Mouse (Mus musculus): ENCODE measurements at regions not wholly inside any gene's neighbourhood (a gene's known extent, or its start where the extent isn't known, plus 50 kb on each side); places are given as distances from the start of the nearest gene placed in this dataset.
A peak's percentile ranks its signal among the peaks of the same experiment; 100 is the strongest.

GRCm38 (mm10) chr2:94590494-94590893 lies 152.6 kb upstream of the Api5 start:
- peak; percentile 40 for DNase-seq (ENCODE audit: low read depth, low spot score)
- no peaks in the 10 kb centered on the region for H3K36me3 ChIP-seq (ENCODE audit: control insufficient read depth, insufficient read depth, low read length, poor library complexity, severe bottlenecking)
- H3K9me3 ChIP-seq (ENCODE audit: control insufficient read depth, insufficient read depth, low read depth, low read length) = no peaks in the 10 kb centered on the region
- H3K4me3 ChIP-seq (ENCODE audit: insufficient read depth in 1 of 2, low read depth in 1 of 2, low read length in 2 of 2, poor library complexity in 1 of 2, severe bottlenecking in 1 of 2) = no peak overlapping the region
- in situ Hi-C loops (cut with MboI; ENCODE audit: low sequenced_read_pairs in 2 of 2, unreplicated experiment in 2 of 2) = no loop called here
- H3K4me1 ChIP-seq (ENCODE audit: control insufficient read depth in 2 of 2, insufficient read depth in 2 of 2, low read length in 2 of 2, poor library complexity in 1 of 2) = no peaks in the 10 kb centered on the region; a peak in 1 of 4 replicates
- TF ChIP-seq CHD2 (IDR thresholded peaks at IDR 0.05; ENCODE audit: low read depth, low read length) (no peak), MAFK (IDR thresholded peaks at IDR 0.05; ENCODE audit: insufficient read depth, low read depth, low read length) (no peak), HCFC1 (IDR thresholded peaks at IDR 0.05; ENCODE audit: borderline replicate concordance, insufficient read depth, low read length) (no peak), ZC3H11A (IDR thresholded peaks at IDR 0.05; ENCODE audit: borderline replicate concordance, low read depth, low read length) (no peak), ZNF384 (IDR thresholded peaks at IDR 0.05; ENCODE audit: low read depth, low read length) (no peak)
- H3K9ac ChIP-seq (ENCODE audit: insufficient read depth, low read depth, low read length, poor library complexity, severe bottlenecking) = no peak overlapping the region
- H3K27ac ChIP-seq (ENCODE audit: insufficient read depth, low read depth, low read length, poor library complexity, severe bottlenecking) = no peak overlapping the region

GRCm38 (mm10) chr2:94587255-94587654 lies 149.3 kb upstream of the Api5 start:
- no peak for DNase-seq (ENCODE audit: low read depth, low spot score)
- Histone ChIP-seq H3K9ac (ENCODE audit: insufficient read depth, low read depth, low read length, poor library complexity, severe bottlenecking) (no peak overlapping the region), H3K36me3 (ENCODE audit: control insufficient read depth, insufficient read depth, low read length, poor library complexity, severe bottlenecking) (no peaks in the 10 kb centered on the region), H3K9me3 (ENCODE audit: control insufficient read depth, insufficient read depth, low read depth, low read length) (no peaks in the 10 kb centered on the region), H3K4me3 (ENCODE audit: insufficient read depth in 1 of 2, low read depth in 1 of 2, low read length in 2 of 2, poor library complexity in 1 of 2, severe bottlenecking in 1 of 2) (no peak overlapping the region), H3K4me1 (ENCODE audit: control insufficient read depth in 2 of 2, insufficient read depth in 2 of 2, low read length in 2 of 2, poor library complexity in 1 of 2) (no peaks in the 10 kb centered on the region; a peak in 1 of 4 replicates), H3K27ac (ENCODE audit: insufficient read depth, low read depth, low read length, poor library complexity, severe bottlenecking) (no peak overlapping the region)
- in situ Hi-C loops (cut with MboI; ENCODE audit: low sequenced_read_pairs in 2 of 2, unreplicated experiment in 2 of 2) = no loop called here
- TF ChIP-seq ZC3H11A (IDR thresholded peaks at IDR 0.05; ENCODE audit: borderline replicate concordance, low read depth, low read length) (no peak), HCFC1 (IDR thresholded peaks at IDR 0.05; ENCODE audit: borderline replicate concordance, insufficient read depth, low read length) (no peak), ZNF384 (IDR thresholded peaks at IDR 0.05; ENCODE audit: low read depth, low read length) (no peak), CHD2 (IDR thresholded peaks at IDR 0.05; ENCODE audit: low read depth, low read length) (no peak), MAFK (IDR thresholded peaks at IDR 0.05; ENCODE audit: insufficient read depth, low read depth, low read length) (no peak)

DNA sequence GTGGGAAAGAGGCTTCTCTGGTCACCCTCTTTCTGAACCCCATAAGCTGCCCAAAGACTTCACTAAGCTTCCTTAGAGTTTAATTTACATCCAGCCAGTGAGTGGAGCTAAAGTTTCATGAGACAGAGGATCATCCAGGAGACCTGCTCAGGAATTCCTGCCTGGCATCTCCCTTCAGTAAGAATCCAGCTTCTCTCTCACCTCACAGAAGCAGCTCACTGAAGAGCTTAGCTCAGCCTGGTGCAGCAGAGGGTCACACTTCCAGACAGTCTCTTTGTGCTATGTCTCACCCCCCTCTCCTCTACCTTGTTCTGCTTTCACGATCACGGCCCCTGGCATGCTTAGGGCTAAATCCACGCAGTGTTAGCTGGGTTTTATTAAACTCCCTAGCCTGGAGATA lies 133.7 kb upstream of the Api5 start:
- H3K27ac ChIP-seq (ENCODE audit: insufficient read depth, low read depth, low read length, poor library complexity, severe bottlenecking) = no peak overlapping the region
- H3K9me3 ChIP-seq (ENCODE audit: control insufficient read depth, insufficient read depth, low read depth, low read length) = no peaks in the 10 kb centered on the region
- in situ Hi-C loops (cut with MboI; ENCODE audit: low sequenced_read_pairs in 2 of 2, unreplicated experiment in 2 of 2) = no loop called here
- H3K36me3 ChIP-seq (ENCODE audit: control insufficient read depth, insufficient read depth, low read length, poor library complexity, severe bottlenecking) = no peaks in the 10 kb centered on the region
- H3K9ac ChIP-seq (ENCODE audit: insufficient read depth, low read depth, low read length, poor library complexity, severe bottlenecking) = no peak overlapping the region
- no peaks in the 10 kb centered on the region for H3K4me1 ChIP-seq (ENCODE audit: control insufficient read depth in 2 of 2, insufficient read depth in 2 of 2, low read length in 2 of 2, poor library complexity in 1 of 2)
- DNase-seq (ENCODE audit: low read depth, low spot score) = no peak
- H3K4me3 ChIP-seq (ENCODE audit: insufficient read depth in 1 of 2, low read depth in 1 of 2, low read length in 2 of 2, poor library complexity in 1 of 2, severe bottlenecking in 1 of 2) = no peak overlapping the region
- TF ChIP-seq ZNF384 (IDR thresholded peaks at IDR 0.05; ENCODE audit: low read depth, low read length) = no peak
- TF ChIP-seq CHD2 (IDR thresholded peaks at IDR 0.05; ENCODE audit: low read depth, low read length) = no peak
- no peak for TF ChIP-seq HCFC1 (IDR thresholded peaks at IDR 0.05; ENCODE audit: borderline replicate concordance, insufficient read depth, low read length)
- no peak for TF ChIP-seq ZC3H11A (IDR thresholded peaks at IDR 0.05; ENCODE audit: borderline replicate concordance, low read depth, low read length)
- no peak for TF ChIP-seq MAFK (IDR thresholded peaks at IDR 0.05; ENCODE audit: insufficient read depth, low read depth, low read length)

DNA sequence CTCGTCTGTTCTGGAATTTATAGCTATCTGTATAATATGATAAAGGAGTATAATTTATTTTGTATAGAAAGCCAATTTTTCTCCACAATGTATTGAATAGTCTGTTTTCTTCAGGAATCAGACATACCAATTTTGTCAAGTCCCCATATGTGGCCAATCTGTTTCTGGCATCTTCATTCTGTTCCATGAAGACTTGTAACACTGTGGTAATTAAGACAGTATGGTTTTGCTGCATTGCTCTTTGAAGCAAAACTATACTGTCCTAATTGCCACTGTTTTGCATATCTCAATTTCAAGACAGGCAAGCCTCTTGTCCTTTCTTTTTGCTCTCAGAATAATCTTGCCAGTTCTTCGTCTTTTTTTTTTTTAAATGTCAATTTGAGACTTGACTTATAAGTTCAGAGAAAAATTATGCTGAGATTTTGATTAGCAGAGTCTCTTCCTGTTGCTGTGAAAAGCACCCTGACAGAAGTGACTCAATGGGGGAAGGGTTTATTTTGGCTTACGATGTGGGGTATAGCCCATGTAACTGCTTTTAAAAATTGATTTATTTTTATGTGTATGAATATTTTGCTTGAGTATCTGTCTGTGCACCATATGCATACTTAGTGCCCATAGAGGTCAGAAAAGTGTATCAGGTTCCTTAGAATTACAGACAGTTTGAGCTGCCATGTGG lies 103.4 kb upstream of the Api5 start:
- H3K9ac ChIP-seq (ENCODE audit: insufficient read depth, low read depth, low read length, poor library complexity, severe bottlenecking) = no peak overlapping the region
- H3K4me3 ChIP-seq (ENCODE audit: insufficient read depth in 1 of 2, low read depth in 1 of 2, low read length in 2 of 2, poor library complexity in 1 of 2, severe bottlenecking in 1 of 2) = no peak overlapping the region
- H3K36me3 ChIP-seq (ENCODE audit: control insufficient read depth, insufficient read depth, low read length, poor library complexity, severe bottlenecking) = no peaks in the 10 kb centered on the region
- H3K4me1 ChIP-seq (ENCODE audit: control insufficient read depth in 2 of 2, insufficient read depth in 2 of 2, low read length in 2 of 2, poor library complexity in 1 of 2) = no peaks in the 10 kb centered on the region
- H3K9me3 ChIP-seq (ENCODE audit: control insufficient read depth, insufficient read depth, low read depth, low read length) = no peaks in the 10 kb centered on the region
- no peak for TF ChIP-seq HCFC1 (IDR thresholded peaks at IDR 0.05; ENCODE audit: borderline replicate concordance, insufficient read depth, low read length)
- TF ChIP-seq ZNF384 (IDR thresholded peaks at IDR 0.05; ENCODE audit: low read depth, low read length) = no peak
- no peak for TF ChIP-seq CHD2 (IDR thresholded peaks at IDR 0.05; ENCODE audit: low read depth, low read length)
- no peak for TF ChIP-seq MAFK (IDR thresholded peaks at IDR 0.05; ENCODE audit: insufficient read depth, low read depth, low read length)
- no peak for TF ChIP-seq ZC3H11A (IDR thresholded peaks at IDR 0.05; ENCODE audit: borderline replicate concordance, low read depth, low read length)
- H3K27ac ChIP-seq (ENCODE audit: insufficient read depth, low read depth, low read length, poor library complexity, severe bottlenecking) = no peak overlapping the region
- no peak for DNase-seq (ENCODE audit: low read depth, low spot score)
- in situ Hi-C loops (cut with MboI; ENCODE audit: low sequenced_read_pairs in 2 of 2, unreplicated experiment in 2 of 2) = no loop called here

Measured in ES-E14 (cell line).